7 mouse cellular contexts compared by ENCODE assay signal in the genomic region with DNA sequence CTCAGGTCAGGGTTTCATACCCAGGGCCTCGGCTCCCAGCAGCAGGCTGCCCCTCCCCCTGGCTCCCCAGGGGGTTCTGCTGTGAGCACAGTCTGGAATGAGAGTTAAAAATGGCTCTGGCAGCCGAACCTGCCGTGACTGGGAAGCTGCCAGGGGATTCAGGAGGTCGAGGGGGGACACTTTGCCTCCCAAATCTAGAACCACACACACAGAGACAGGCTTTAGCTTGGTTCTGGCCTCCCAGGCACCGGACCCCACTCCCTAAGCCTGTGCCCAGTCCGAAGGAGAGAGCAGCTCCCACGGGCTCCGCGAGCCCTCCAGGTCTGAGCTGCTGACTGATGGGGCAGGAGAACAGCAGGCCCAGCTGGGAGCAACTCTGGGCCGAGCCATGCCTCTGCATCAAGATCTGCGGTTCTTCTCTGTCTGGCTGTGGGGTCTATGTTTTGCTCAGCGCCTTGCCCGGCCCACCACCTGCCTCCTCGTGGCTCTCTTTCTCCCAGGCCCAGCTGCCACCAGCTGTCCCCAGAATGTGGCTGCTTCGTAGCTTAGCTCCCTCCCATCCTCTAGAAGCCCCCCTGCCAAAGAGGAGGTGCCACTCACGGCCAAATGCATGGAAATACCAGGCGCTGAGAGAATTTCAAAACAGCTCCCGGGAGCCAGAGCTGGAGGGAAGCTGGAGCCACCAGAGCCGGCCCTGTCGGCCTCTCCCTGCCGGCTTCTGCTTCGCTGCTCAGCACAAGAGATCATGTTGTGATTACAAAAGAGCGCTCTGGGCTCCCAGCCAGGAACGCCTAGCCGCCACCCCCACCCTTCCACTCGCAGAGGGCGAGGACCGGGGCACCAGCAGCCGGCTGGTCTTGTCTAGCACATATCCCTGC. TPM values are rescaled to one million over a fixed set of nuclear protein-coding genes. Genes with fewer than 3 reads are reported as not detected.
DNase-seq lines count a peak whose midpoint lies in the region; ATAC-seq lines count a peak whose summit lies in the region.

Gene Ccdc9b (minus strand): TSS at position 756 of the 878 bp plus-strand sequence.

- no peaks in the 10 kb centered on the region for H3K9me3 ChIP-seq in embryonic facial prominence, embryonic 13.5 days
- H3K9me3 ChIP-seq in limb, embryonic 11.5 days (ENCODE audit: control insufficient read depth, low read length): no peaks in the 10 kb centered on the region
- no peaks in the 10 kb centered on the region for H3K9me3 ChIP-seq in midbrain, embryonic 12.5 days

- peak within 1 kb of the TSS; percentile 29 for H3K4me3 ChIP-seq in embryonic facial prominence, embryonic 13.5 days
- no peak within 1 kb of the TSS for H3K4me3 ChIP-seq in limb, embryonic 11.5 days (ENCODE audit: low read depth, low read length)
- H3K4me3 ChIP-seq in midbrain, embryonic 12.5 days: peak within 1 kb of the TSS; percentile 28

- H3K9ac ChIP-seq in embryonic facial prominence, embryonic 13.5 days: peak within 1 kb of the TSS; percentile 63
- H3K9ac ChIP-seq in limb, embryonic 11.5 days (ENCODE audit: low read length): peak within 1 kb of the TSS; percentile 36
- peak within 1 kb of the TSS; percentile 59 for H3K9ac ChIP-seq in midbrain, embryonic 12.5 days (replicated peaks)

- peak; percentile 77; the same call in 1 of the 2 replicates for ATAC-seq in embryonic facial prominence, embryonic 13.5 days (ENCODE audit: insufficient number of reproducible peaks, insufficient read depth, low FRiP score, low TSS enrichment, low read depth)
- ATAC-seq in limb, embryonic 11.5 days (ENCODE audit: insufficient number of reproducible peaks, low FRiP score, low TSS enrichment, low read depth): peak; percentile 45
- peak; percentile 85 for ATAC-seq in midbrain, embryonic 12.5 days (ENCODE audit: low FRiP score, low read depth)

- DNase-seq in adrenal gland, postnatal 36 days: peak; percentile 96 to 97
- DNase-seq in heart, adult 18-20 months: peak; percentile 94 to 95
- DNase-seq in kidney, adult 18-20 months: peak; percentile 95
- DNase-seq in limb, embryonic 11.5 days (ENCODE audit: low spot score): peak; percentile 49
- peak; percentile 62 for DNase-seq in spleen, adult 12 weeks (ENCODE audit: low spot score)

- H3K4me1 ChIP-seq in embryonic facial prominence, embryonic 13.5 days: peaks cover 45% of the 10 kb centered on the region
- H3K4me1 ChIP-seq in limb, embryonic 11.5 days (ENCODE audit: control insufficient read depth, insufficient read depth, low read length): peaks cover 7% of the 10 kb centered on the region; the same call in 1 of the 2 replicates
- H3K4me1 ChIP-seq in midbrain, embryonic 12.5 days: peaks cover 44% of the 10 kb centered on the region

- 6% methylated on average over 29 of the region's 29 CpGs for WGBS in embryonic facial prominence, embryonic 13.5 days
- WGBS in limb, embryonic 11.5 days: 8% methylated on average over 29 of the region's 29 CpGs
- 4% methylated on average over 29 of the region's 29 CpGs for WGBS in midbrain, embryonic 12.5 days

- H3K27me3 ChIP-seq in embryonic facial prominence, embryonic 13.5 days: peaks cover 10% of the 10 kb centered on the region; the same call in 1 of the 2 replicates
- H3K27me3 ChIP-seq in limb, embryonic 11.5 days (ENCODE audit: control insufficient read depth, insufficient read depth, low read length): peaks cover 13% of the 10 kb centered on the region
- peaks cover 43% of the 10 kb centered on the region for H3K27me3 ChIP-seq in midbrain, embryonic 12.5 days

- peak within 1 kb of the TSS; percentile 92 for H3K27ac ChIP-seq in embryonic facial prominence, embryonic 13.5 days
- H3K27ac ChIP-seq in limb, embryonic 11.5 days (replicated peaks; ENCODE audit: low read depth, low read length): no peak within 1 kb of the TSS
- H3K27ac ChIP-seq in midbrain, embryonic 12.5 days (replicated peaks): peak within 1 kb of the TSS; percentile 97

- H3K36me3 ChIP-seq in embryonic facial prominence, embryonic 13.5 days: no peaks in the 10 kb centered on the region
- no peaks in the 10 kb centered on the region for H3K36me3 ChIP-seq in limb, embryonic 11.5 days (ENCODE audit: control insufficient read depth, insufficient read depth, low read length)
- no peaks in the 10 kb centered on the region for H3K36me3 ChIP-seq in midbrain, embryonic 12.5 days

- H3K4me2 ChIP-seq in embryonic facial prominence, embryonic 13.5 days: peak within 1 kb of the TSS; percentile 60
- peak within 1 kb of the TSS; percentile 30; the same call in 1 of the 2 replicates for H3K4me2 ChIP-seq in limb, embryonic 11.5 days (ENCODE audit: low read depth, severe bottlenecking)
- peak within 1 kb of the TSS; percentile 49 for H3K4me2 ChIP-seq in midbrain, embryonic 12.5 days (replicated peaks)

RNA-seq across cellular contexts. Expression of gene Ccdc9b, which starts in this region (rescaled TPM):
- total RNA-seq in adrenal gland, postnatal 36 days (2021): 1 to 10 TPM; 4.8 to 5.6 TPM
- 0.83 and 0.91 TPM in 2 replicates for polyA plus RNA-seq in embryonic facial prominence, embryonic 13.5 days (2015; fragmentation: Nextera tagmentation; extraction: Ambion mirVana)
- total RNA-seq in heart, adult 18-20 months (2021): 10 to 100 TPM; 20.8 to 25.7 TPM
- polyA plus RNA-seq in limb, embryonic 11.5 days (2014; fragmentation: Nextera tagmentation; extraction: Ambion mirVana): 0.04 and 0.26 TPM in 2 replicates
- 1.9 and 2.2 TPM in 2 replicates for polyA plus RNA-seq in midbrain, embryonic 12.5 days (2016; fragmentation: Nextera tagmentation; extraction: Ambion mirVana)

Comparison
In these comparisons a context has a peak if more than half of its experiments do, and no peak if none do; other contexts are left out.
1. Peak in ATAC-seq, H3K4me3 ChIP-seq, H3K27ac ChIP-seq, H3K9ac ChIP-seq and H3K4me2 ChIP-seq in embryonic facial prominence, embryonic 13.5 days; RNA of the gene not detected or under 1 TPM.
2. Peak in DNase-seq, ATAC-seq, H3K9ac ChIP-seq and H3K4me2 ChIP-seq in limb, embryonic 11.5 days; RNA of the gene not detected or under 1 TPM.